Mouse (Mus musculus): ENCODE measurements around the gene Eif2b2.
A peak's percentile ranks its signal among the peaks of the same experiment; 100 is the strongest.

Eif2b2 gene

DNA sequence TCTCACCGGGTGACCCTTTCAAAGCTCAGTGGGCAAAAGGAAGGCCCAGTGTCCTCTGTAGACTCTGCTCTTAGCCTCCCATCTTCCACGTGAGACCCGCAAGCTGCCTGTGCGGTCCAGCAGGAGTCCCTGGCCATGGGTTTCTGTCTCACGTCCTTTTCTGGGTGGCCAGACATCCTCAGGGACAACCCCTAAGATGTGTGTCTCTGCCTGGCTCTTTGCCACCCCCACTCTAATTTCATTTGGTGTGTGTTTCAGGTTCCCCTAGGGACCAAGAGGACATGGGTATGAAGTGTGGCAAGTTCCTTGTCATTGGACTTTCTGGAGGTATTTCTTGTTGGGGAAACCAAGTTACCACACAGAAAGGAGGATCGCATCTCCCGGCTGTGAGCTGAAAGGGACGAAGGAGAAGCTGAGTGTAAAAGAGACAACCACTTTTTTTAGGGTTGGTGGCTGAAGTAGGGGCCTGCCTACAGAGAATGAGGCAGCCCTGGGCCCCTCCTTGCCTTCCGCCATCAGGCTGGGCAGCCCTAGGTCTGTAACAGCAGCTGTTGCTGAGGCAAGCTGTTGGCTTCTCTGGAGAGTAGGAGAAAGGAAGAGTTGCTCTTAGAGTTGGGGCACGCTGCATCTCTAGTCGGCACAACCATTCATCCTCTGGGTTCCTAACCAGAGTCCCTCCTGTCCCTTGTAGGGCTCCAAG lies 25.2 kb upstream of the Eif2b2 start:
- DNase-seq (ENCODE audit: extremely low spot score, low read depth, low spot score), result no peak

DNA sequence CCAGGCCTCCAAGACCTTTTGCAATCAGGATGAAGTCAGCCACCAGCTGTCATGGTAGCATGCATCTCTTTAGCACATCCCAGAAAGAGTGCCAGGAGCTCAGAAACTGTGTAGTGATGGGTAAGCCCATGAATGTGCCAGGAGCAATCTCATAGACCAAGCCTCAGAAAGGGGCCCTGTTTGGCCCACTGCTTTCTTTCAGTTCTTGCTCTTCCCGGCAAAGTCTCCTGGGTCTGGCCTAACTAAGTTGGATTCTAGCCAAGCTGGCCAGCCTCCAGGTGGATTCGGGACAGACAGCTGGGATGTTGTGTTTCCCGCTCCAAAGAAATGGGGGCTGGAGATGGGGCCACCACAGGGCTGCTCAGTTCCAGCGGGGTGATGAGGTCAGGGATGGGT lies 24.7 kb upstream of the Eif2b2 start:
- no peak for DNase-seq (ENCODE audit: extremely low spot score, low read depth, low spot score)

DNA sequence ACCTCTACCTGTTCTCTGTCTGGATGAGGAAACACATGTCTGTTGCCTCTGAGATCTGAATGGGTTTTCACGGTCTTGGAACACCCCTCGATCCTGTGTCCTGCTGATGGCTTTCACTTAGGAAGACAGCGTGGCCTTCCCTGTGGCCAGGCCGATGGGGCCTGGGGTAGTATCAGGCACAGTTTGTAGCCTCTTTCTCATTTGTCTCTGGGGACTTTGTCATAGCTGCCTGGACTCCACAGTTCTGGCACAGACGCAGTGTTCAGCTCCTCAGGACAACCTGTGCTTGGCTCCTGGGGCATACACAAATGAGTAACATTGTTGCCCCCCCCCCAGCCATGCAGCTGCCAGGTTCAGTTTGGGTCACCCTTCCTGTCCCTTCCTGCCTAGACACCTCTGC lies 24.2 kb upstream of the Eif2b2 start:
- DNase-seq (ENCODE audit: extremely low spot score, low read depth, low spot score), result no peak

DNA sequence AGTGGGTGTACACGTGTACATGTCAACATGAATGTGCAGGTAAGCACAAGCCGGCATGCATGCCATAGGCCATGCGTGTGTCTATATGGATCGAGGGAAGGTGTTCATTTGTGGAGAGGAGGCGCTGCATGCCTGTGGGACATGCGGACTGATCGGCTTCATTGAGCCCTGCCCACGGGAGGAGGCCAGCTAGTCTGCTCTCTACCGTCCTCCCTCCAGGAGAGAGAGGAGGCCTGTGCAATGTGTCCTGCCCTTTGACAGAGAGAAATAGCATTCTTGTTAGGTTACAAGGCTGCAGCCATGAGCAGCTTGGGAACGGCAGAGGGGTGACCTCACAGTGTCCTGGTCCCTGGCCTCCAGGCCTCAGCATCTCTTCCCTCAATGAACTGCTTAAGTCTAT lies 23.1 kb upstream of the Eif2b2 start:
- DNase-seq (ENCODE audit: extremely low spot score, low read depth, low spot score), result no peak

DNA sequence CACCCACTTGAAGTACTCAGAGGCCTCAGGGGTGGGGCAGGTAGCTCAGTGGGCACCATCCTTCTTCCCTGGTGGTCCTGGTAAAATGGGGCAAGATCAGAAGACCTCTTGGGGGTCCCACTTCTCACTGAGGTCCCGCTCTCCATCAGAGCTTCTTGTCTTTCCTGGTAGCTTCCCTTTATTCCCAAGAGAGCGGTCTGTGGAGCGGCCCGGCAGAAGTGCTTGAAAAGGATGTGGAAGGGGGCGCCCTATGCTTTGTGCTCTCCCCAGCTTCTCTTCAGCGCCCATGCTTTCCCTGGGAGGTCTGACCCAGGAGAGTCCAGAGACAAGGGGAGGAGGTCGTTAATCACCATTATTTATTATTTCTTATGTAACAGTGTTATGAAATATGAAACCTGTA lies 21.9 kb upstream of the Eif2b2 start:
- no peak for DNase-seq (ENCODE audit: extremely low spot score, low read depth, low spot score)

DNA sequence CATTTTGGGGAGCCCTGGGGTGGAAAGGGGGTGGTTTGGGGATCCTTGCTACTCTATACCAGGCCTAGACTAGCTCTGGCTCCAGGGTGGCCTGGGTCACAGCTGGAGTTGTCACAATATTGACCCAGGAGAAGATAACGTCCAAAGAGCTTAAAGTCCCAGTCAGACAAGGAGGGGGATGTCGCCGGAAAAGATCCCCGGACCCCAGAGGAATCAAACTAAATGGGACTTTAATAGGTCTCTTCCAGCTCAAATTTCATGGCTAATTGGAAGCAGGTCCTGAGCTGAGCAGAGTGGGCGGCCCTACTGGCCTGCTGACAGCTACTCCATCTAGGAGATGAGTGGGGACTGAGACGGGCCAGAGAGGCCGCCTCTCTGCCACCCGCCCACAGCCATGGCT lies 21.3 kb upstream of the Eif2b2 start:
- peak; percentile 47 for DNase-seq (ENCODE audit: extremely low spot score, low read depth, low spot score)

DNA sequence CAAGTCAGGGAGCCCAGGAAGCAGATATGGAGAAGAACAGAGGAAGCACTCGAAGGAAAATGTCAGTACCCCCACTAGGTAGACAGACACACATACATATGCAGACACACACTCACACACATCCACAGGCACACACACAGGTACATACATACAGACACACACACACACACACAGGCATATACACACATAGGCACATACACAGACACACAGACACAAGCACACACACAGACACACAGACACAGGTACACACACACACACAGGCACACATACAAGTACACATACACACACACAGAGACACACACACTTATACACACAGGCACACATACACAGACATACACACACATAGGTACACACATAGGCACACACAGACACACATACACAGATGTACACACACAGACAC lies 19.3 kb upstream of the Eif2b2 start:
- no peak for DNase-seq (ENCODE audit: extremely low spot score, low read depth, low spot score)

DNA sequence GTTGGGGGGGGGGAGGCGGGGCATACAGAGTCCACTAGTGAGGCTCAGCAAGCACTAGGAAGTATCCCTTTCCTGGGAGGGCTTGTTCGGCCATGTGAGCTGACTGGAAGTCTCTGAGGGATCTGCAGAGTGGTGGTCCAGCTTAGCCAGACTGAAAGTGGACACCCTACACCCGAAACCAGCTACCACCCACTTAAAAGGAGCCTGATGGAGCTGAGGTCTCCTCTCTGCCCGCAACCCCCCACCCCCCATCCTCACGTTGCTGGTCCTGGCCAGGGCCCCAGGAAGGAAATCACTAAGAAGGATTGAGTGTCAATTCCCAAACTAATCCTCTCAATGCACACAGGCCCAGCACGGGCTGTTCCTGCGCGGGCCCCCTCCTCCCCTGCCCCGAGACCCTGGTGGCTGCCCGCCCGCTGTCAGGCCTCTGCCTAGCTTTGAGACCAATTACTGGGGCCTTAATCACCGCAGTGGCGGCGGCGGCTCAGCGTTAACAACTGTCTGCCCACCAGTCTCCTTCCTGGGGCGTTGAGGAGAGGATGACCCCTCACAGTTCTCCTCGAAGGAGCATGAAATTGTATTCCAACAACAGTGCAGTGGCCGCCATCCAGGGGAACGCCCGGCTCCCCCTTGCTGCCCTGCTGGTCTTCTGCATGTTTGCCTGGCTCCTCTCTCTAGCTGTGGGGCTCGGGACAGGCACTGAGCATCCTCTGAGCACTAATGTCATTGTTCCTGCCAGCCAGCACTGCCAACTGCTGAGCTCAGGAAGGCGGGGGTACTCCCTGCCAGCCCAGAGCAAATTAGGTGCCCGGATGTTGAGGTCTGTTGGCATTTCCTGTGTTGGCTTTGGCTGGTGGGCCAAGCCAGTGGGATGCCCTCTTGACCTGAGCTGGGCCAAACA lies 18.1 kb upstream of the Eif2b2 start:
- no peak for DNase-seq (ENCODE audit: extremely low spot score, low read depth, low spot score)

DNA sequence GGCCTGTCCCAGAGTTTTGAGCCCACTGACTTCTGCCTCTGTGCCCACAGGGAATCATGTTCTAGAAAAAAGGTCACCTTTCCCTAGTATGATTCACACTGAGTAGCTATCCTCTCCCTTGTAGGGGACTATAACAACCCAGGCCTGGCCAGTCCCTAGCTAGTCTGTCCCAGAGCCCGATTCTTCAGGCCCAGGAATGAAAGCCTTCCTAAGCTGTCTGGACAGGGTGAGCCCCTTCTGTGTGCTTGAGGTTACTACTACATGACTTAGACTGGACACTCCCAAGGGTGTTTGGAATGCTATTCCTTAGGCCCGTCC lies 17.5 kb upstream of the Eif2b2 start:
- DNase-seq (ENCODE audit: extremely low spot score, low read depth, low spot score), result no peak

DNA sequence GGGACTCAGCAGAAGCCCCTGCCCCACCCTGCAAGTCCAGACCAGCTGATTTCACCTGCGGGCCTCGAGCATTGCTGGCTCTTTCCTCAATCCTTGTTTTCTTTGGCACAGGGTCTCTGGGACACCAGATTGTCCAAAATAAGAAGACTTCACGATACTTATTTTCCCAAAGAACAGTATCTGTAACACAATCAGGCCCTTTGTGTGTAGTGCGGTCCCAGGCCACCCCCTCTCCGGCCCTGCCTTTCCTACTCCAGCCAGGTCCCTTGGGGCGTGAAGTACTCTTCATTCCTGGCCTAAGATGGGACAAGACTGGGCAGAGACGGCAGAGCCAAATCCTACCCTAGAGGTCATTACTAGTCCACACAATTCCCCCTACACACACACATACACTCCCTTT lies 17.1 kb upstream of the Eif2b2 start:
- DNase-seq (ENCODE audit: extremely low spot score, low read depth, low spot score), result no peak

DNA sequence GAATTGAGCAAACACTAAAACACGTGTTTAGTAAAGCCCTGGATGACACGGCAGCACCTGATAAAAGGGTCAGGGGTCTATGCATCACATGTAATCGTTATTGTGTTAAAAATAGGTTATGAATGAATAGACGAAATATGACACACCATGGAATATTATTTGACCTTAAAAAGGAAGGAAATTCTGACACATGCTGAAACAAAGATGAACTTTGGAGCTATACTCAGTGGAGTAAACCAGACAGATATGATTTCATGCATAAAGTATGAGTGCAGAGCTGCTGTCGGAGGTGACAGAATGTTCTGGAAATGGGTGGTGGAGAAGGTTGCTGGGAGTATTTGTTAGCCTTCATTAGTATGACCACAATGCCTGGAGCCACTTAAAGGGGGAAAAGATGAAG lies 15.6 kb upstream of the Eif2b2 start:
- DNase-seq (ENCODE audit: extremely low spot score, low read depth, low spot score), result no peak

DNA sequence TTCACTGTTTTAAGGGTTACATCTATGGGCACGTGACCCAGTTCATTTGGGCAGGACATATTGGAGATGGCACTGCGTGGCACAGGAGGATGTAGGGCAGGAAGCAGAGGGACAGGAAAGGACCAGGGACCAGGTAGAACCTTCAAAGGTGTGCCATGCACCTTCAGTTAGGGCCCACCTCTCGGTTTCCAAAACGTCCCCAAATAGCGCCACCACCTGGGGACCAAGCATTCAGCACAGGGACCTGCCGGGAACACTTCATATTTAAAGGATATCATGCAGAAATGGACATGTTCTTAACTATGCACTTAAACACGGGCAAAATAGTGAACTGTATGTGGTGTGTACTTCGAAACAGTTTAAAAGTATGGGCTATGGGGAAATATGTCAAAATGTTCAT lies 15.2 kb upstream of the Eif2b2 start:
- DNase-seq (ENCODE audit: extremely low spot score, low read depth, low spot score), result no peak

DNA sequence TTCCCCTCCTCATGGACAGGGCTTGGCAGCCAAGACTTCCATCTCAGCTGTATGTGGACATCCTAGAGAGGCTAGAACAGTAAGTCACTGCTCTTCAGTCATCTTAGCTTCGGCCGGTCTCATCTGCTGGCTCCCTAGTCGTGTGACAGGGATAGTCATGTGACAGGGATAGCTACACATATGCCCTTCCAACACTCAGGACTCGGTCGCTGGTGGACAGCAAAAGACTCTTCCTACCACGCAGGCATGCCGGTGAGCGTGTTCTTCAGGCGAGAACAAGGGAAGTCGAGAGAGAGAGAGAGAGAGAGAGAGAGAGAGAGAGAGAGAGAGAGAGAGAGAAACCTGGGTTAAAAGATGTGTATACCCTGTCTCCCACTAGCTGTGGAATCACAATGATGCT lies 13.9 kb upstream of the Eif2b2 start:
- no peak for DNase-seq (ENCODE audit: extremely low spot score, low read depth, low spot score)

DNA sequence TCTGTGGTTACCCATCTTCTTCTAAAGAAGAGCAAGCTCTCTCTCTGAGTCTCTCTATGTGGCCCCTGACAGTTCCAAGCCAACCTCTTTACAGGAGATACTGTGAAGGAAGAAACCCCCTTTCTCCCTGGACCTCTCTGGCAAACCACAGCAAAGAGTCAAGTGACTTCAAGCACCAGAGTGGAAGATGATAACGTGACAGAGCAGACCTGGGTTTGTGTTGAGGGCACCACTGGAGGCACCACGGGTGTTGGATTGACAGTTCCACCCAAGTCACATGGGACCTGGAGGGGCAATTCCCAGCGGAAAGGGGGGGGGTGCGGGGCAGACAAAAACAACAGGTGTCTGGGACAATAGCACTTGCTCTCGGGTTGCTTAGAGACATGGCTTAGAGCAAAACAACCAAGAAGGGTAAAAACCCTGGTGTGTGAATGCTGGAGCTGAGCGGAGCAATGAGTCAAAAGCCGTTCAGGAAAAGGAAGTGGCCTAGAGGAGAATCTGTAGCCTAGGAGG lies 10.5 kb upstream of the Eif2b2 start:
- DNase-seq (ENCODE audit: extremely low spot score, low read depth, low spot score), result no peak

DNA sequence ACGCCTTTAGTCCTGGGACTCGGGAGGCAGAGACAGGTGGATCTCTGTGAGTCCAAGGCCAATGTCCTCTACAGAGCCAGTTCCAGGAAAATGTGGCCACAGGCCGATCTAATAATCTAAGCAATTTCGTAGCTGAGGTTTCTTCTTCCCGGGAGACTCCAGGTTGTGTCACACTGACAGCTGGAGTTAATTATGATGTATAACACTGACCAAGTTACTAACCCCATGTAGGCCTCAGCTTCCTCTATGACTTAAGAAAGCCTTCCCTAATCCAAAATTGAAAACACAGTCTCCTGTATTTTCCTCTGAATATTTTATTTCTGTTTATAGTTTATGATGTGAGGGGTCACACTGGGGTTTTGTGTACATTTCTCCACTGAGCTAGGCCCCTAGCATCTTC lies 4.2 kb upstream of the Eif2b2 start:
- DNase-seq (ENCODE audit: extremely low spot score, low read depth, low spot score), result no peak

DNA sequence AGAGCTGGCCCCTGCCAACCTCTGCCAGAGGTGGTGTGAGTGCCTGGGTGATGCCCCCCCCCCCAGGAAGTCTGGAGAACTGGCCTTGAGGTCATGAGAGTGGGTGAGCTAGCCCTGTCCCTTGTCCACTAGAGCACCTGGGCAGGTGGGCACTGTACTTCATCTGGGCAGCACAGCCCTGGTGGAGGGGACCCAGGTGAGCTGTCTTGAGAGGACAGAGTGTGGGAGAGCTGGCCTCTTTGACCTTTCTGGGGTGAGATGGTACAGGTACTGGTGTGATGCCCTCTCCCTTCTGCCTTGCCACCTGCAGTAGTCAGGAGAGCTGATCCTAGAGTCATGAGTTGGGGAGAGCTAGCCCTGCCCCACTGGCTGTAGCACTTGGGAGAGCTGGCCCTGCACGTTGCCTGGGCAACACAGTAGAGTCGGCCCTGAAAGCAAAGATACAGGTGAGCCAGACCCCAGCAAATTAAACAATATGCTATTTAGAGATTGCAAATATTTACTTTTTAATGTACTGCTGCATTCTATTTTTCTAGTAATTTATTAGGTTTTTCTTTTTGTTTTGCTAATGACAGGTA lies 1.5 kb upstream of the Eif2b2 start:
- no peak for DNase-seq (ENCODE audit: extremely low spot score, low read depth, low spot score)

DNA sequence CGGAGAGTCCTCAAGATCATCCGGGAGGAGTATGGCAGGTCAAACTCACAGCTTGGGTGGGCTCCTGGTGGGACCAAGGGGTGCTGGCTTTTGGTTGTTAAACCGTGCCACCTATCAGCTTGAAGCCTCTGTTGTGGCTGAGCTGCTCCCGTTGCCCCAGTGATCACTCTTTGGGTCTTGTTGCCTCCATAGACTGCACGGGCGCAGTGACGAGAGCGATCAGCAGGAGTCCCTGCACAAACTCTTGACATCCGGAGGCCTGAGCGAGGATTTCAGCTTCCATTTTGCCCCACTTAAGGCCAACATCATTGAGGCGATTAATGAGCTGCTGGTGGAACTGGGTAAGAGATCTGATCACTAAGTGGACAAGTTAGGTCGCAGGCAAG lies 617 bp downstream of the Eif2b2 start:
- DNase-seq (ENCODE audit: extremely low spot score, low read depth, low spot score), result no peak

DNA sequence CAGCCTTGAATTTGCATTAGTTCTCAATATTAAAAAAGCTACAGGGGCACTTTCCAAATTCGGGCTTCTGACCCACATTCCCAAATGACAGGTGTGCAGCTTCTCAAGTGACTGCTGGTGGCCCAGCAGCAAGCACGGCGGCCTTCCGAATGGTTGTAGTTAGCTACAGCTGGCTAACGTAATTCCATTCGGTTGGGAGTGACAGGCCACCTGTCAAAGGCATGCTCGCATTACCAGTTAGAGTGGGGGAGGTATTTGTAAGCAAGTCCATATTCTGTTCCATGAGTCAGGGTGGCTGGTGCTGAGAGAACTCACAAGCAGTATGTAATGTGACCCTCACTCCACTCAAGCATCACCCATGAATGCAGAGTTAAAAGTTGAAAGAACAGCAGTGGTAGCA lies 7.9 kb downstream of the Eif2b2 start:
- DNase-seq (ENCODE audit: extremely low spot score, low read depth, low spot score), result no peak

DNA sequence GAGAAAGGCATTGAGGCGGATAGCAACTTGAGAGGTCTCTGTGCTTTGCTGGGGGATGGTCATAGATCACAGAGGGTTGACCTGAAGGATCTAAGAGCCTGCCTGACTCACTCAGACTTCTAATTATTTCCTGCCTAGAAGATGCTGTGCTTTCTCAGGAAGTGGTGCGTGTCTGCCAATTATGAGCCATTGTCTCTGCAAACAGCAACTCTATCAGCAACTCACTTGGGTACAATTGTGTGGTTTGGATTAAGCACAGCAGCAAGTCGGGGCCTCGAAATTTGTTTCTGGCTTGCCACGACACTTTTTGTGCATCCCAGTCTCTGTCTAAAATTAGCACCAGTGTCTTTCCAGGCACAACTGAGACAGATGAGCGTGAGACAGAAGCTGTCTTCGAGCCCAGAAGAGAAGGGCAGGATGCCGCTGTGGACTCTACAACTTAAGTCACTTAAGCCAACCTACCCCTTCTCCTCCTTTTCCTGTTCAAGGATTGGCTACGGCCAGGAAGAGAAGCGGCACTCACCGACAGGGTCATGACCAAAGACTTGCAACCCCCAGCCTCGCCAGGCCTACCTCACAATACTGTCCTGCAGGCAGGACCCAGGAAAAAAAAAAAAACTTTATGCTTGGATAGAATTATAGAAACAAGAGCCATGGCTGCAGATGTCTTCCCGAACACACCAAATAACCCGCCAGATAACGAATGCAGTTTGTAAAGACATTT lies 8.8 kb downstream of the Eif2b2 start:
- no peak for DNase-seq (ENCODE audit: extremely low spot score, low read depth, low spot score)

DNA sequence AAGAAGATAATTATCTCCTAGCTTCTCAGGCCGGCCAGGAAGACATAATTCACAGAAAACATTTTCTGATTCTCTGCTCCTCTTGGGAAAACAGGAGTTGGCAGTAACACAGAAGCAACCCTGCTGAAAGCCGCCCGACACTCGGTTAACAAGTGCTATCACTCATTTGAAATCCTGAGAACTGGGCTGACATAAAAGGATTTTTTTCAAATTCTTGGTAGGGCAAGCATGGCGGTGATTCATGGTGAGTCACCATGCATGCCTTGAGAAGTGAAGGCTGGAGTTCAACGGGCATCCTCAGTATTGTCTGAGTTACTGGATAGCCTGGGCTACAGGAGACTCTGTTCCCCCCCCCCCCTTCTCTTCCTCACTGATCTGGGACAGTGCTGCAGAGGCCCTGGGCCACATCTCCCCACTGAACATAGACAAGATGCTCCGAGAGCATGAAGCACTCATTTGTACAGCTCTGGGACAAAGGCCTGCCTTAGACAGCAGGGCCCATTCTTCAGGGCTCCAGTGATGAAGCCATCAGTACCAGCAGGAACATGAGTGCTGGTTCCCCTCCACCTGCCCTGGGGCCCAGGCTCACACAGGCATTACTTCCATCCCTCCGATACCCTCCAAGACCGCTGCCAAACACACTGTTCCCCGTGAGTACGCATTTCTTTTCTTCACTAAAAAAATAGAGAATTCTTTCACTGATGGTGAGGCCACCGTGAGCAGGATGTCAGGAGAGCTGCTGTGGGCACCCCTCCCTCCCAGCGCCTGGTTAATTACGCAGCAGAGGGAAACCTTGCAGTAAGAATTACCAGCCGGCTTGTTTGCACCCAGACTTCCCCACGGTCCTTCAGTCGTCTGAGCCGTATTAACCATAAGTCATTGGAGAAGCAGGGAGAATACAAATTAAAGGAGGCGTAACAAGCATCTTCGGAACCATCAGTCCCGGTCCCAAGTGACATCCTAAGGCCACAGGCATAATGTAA lies 14.4 kb downstream of the Eif2b2 start:
- DNase-seq (ENCODE audit: extremely low spot score, low read depth, low spot score), result no peak

All from hindlimb bud, embryonic 11.5 days (tissue).